Mouse (Mus musculus): Measurements from ENCODE around the gene Myo15.
"Not testable (repeated sequence)": the region's sequence is repeated elsewhere in the genome, so short reads cannot be mapped to it uniquely, and the experiment has no call there.

Myo15 gene

GRCm38 (mm10) chr11:60469039-60469438, at the start of gene Myo15:
Myo15 (plus strand) TSS chr11:60469339.
- no peak for DNase-seq (ENCODE audit: low spot score in 2 of 2)

DNA sequence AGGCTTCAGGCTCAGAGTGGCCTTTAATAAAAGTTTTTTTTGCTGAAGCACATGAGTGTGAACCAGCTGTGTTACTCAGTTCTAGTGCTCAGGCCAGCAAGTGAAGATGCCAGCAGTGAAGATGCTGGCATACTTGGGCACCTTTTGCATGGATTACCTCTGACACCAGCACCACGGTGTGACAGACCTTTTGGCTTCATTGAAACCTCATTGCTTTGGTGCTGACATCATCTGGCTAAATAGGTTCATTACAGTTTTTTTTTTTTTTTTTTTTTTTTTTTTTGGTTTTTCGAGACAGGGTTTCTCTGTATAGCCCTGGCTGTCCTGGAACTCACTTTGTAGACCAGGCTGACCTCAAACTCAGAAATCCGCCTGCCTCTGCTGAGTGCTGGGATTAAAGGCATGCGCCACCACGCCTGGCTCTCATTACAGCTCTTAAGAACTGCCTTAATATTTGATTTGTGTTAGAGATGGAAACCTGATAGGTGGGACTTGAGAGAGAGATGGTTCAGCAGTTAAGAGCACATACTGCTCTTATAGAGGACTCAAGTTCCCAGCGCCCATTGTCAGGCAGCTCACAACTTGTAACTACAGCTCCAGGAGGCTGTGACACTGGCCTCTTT, 47.0 kb upstream of the Myo15 start:
- DNase-seq (ENCODE audit: low spot score in 2 of 2) = no peak

GRCm38 (mm10) chr11:60423006-60423405, 46.1 kb upstream of the Myo15 start:
- DNase-seq (ENCODE audit: low spot score in 2 of 2) = no peak

DNA sequence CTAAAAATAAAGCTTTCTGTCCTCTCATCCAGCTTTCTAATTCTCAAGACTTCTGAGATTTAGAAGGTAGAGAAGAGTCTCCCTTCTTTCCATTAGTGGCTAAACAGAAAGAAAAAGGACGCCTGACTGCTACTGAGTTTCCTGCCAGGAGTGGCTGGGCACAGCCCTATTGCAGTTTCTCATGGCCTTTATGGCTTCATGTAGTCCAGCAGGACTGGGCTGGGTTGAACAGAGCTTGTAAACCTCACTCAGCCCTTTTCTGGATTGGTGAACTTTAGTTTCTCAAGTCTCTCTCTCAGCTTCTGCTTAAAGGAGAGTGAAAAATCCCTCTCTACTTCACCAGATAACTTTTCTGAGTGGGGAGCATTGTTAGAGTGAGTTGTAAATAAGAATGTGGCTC, 42.7 kb upstream of the Myo15 start:
- no peak for DNase-seq (ENCODE audit: low spot score in 2 of 2)

DNA sequence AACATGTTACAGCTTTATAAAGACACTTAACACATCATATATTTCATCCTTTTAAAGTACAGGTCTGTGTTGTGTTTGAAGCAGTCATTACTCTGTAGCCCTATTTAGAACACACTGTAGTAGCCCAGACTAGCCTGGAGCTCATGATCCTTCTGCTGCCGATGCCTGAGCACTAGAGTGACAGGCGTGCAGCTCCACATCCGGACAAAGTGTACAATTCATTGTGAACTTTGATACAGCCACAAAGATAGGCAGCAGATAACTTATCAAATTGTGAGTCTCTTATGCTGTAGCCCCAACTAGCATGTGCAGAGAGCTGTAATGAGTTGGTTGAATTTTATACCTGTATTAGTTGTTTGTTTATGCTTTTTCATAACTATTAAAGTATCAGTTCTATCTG, 41.5 kb upstream of the Myo15 start:
- no peak for DNase-seq (ENCODE audit: low spot score in 2 of 2)

- DNase-seq (ENCODE audit: low spot score in 2 of 2) = no peak
Observed at GRCm38 (mm10) chr11:60433501-60433900, 35.6 kb upstream of the Myo15 start.

- DNase-seq (ENCODE audit: low spot score in 2 of 2) = no peak
Observed at GRCm38 (mm10) chr11:60435133-60435532, 34.0 kb upstream of the Myo15 start.

GRCm38 (mm10) chr11:60436618-60437017, 32.5 kb upstream of the Myo15 start:
- DNase-seq (ENCODE audit: low spot score in 2 of 2) = no peak

DNA sequence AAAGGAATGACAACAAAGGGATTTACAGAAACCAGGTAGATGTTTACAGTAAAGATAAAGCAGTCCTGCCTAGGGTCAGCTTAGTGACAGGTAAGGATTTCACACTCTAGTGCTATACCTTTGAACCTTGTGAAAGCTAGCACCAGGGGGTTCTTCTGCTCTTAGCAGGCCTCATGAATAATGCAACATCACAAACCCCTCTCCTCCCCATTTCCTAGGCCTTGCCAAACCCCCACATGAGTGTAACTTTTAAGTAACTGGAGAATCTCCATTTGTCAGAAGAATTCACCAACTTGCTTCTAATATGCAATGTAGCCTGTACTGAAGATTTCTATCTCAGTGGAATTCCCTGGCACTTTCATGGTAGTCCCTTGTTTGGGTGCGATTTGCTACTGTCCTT, 29.5 kb upstream of the Myo15 start:
- not testable (repeated sequence) for DNase-seq (ENCODE audit: low spot score in 2 of 2)

- no peak for DNase-seq (ENCODE audit: low spot score in 2 of 2)
Observed at GRCm38 (mm10) chr11:60440176-60440575, 29.0 kb upstream of the Myo15 start.

DNA sequence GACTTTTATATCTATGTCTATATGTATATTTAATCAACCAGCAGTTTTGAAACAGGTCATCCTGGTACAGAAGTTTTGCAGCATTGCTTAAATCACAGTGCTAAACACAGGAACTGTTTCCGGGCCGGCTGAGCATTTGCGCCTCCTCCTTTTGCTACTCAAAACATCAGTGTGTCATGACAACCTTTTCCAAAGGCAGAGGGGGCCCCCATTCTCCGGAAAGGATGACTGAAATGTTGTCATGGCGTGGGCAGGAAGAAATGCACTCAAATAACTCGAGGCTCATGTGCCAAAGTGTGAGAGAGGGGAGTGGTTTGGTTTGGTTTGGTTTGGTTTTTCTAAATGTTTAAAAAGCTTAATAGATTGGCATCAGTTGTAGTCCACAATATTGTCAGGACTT, 26.2 kb upstream of the Myo15 start:
- no peak for DNase-seq (ENCODE audit: low spot score in 2 of 2)

- DNase-seq (ENCODE audit: low spot score in 2 of 2) = no peak
Observed at GRCm38 (mm10) chr11:60444007-60444406, 25.1 kb upstream of the Myo15 start.

- DNase-seq (ENCODE audit: low spot score in 2 of 2) = peak; percentile 73 to 84
Observed at GRCm38 (mm10) chr11:60454080-60454744, 14.9 kb upstream of the Myo15 start, which contains the start of gene Drg2. Drg2 (plus strand) TSS chr11:60454591.

DNA sequence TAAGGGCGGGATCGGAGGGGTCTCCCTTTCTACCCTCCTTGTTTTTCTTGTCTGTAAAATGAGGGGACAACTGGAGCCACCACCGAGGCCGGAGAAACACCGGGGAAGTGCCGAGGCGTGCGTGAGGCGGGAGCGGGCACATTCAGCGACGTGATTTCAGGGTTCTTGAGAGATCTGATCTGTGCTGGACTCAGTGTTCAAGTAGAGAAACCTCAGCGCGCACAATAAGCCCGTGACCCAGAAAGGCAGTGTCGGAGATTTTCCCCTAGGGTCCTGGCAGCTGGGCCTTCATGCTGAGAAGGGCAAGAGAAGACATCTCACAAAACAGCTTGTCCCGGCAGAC, 14.4 kb upstream of the Myo15 start:
- no peak for DNase-seq (ENCODE audit: low spot score in 2 of 2)

DNA sequence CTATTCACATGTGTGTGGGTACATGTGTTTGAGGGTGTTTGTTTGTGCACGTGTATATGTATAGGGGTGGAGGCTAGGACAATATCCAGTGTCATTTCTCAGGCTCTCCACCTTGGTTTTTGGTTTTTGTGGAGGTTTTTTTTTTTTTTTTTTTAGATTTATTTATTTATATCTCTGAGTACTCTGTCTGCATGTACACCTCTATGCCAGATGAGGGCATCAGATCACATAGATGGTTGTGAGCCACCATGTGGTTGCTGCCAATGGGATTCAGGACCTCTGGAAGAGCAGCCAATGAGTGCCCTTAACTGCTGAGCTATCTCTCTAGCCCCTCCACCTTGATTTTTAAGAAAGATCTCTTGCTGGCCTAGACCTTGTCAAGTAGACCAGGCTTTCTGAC, 11.2 kb upstream of the Myo15 start:
- DNase-seq (ENCODE audit: low spot score in 2 of 2) = no peak

DNA sequence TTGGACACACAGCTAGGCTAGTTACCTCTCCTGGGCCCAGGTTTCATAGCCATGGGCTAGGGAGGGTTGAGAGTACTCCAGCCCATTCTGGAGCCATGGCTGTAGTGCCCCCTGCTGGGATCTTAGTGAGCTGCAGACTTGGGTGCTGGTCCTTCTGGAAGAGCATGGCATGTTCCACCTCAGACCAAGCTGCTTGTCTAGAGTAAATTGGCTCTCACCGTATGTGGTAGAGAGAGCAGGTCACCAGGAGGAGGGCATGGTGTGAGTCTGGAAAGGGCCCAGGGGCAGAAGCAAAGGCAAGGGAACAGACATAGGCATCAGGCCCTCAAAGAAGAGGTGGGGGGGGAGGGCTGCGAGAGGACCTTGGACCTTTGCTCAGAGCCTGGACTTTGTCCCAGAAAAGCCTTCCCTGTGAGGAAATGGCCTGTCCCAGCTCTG, 3.2 kb upstream of the Myo15 start:
- peak in 1 of 2 experiments; percentile 35 for DNase-seq (ENCODE audit: low spot score in 2 of 2)

GRCm38 (mm10) chr11:60470743-60471142, 1.6 kb downstream of the Myo15 start:
- DNase-seq (ENCODE audit: low spot score in 2 of 2) = no peak

DNA sequence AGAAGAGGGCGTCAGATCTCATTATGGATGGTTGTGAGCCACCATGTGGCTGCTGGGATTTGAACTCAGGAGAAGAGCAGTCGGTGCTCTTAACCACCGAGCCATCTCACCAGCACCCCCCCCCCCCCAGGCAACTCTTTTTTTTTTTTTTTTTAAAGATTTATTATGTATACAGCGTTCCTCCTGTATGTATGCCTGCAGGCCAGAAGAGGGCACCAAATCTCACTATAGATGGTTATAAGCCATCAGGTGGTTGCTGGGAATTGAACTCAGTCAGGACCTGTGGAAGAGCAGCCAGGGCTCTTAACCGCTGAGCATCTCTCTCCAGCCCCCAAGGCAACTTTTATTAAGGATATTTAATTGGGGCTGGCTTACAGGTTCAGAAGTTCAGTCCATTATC, 5.4 kb downstream of the Myo15 start:
- DNase-seq (ENCODE audit: low spot score in 2 of 2) = no peak

DNA sequence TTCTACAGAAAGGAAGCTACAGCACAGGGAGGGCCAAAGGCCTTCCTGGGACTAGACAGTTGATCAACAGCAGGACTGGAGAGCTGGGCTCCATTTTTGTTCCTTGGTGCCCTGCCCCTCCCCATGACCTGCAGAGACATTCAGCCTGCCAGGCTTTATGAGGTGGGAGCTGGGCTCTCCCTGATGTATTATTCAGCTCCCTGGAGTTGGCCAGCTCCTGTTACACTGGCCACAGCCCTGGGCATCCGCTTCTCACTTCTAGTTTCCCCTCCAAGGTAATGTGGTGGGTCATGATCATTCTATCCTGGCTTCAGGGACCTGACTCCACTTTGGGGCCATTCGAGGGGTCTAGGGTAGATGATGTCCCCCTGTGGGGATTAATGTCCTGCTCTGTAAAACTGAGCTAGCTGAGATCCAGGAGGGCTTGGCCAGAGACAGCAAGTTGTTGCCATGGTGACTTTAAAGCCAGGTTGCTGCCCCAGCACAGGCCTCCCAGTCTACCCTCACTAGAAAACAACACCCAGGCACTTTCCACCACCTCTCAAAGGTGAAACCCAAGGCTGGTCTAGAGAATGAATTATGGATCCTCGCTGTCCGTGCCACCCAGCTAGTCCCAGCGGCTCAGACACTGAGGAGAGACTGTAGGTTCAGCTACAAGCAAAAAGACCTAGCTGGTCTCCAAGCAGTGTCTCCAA, 6.7 kb downstream of the Myo15 start:
- no peak for DNase-seq (ENCODE audit: low spot score in 2 of 2)

GRCm38 (mm10) chr11:60478121-60478520, 9.0 kb downstream of the Myo15 start:
- no peak for DNase-seq (ENCODE audit: low spot score in 2 of 2)

DNA sequence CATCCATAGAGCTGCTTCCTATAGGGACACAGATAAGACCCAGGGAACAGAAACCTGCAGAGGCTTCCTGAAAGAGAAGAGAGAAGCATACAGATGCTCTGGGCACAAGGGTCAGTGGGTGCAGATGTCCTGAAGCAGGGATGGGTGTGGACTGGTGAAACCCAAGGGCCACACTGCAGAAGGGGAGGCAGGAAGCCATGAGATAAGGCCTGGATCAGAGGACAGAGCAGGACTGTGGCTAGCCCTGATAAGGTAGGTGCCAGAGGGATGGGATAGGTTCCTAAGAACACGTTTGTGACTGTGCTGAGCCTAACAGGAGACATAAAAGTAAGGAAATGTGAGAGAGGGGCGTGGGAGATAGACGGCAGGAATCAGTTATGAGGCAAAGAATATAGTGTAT, 17.1 kb downstream of the Myo15 start:
- peak in 1 of 2 experiments; percentile 27 for DNase-seq (ENCODE audit: low spot score in 2 of 2)

DNA sequence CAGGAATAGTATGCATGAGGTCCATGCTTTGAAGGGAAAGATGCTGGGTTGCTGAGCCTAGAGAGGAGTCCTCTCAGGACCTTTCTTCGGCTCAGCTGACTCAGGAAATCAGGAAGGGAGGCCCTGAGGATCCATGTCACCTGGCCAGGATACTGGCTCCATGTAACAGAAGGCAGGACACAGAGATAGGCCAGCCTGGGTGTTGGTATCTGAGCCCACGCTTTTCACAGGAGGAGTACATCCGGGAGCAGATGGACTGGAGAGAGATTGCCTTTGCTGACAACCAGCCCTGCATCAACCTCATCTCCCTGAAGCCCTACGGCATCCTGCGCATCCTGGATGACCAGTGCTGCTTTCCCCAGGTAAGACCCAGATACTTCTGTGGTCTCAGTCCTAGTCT, 23.6 kb downstream of the Myo15 start:
- no peak for DNase-seq (ENCODE audit: low spot score in 2 of 2)

GRCm38 (mm10) chr11:60495692-60496091, 26.6 kb downstream of the Myo15 start:
- no peak for DNase-seq (ENCODE audit: low spot score in 2 of 2)

Data from spleen, postnatal 14 days (tissue).